Mouse (Mus musculus): ENCODE results near the gene Snx6.

- TF ChIP-seq POLR2A (IDR thresholded peaks at IDR 0.05; ENCODE audit: insufficient read length, low read depth): no peak
- TF ChIP-seq CEBPB (IDR thresholded peaks at IDR 0.05; ENCODE audit: insufficient read depth, poor library complexity, severe bottlenecking): no peak
- TF ChIP-seq MYOG (IDR thresholded peaks at IDR 0.05; ENCODE audit: control insufficient read depth in 1 of 3, insufficient read depth in 1 of 3, insufficient read length in 2 of 3, low read depth in 2 of 3): no peak
- TF ChIP-seq TCF12 (IDR thresholded peaks at IDR 0.05; ENCODE audit: insufficient read depth, poor library complexity, severe bottlenecking): no peak
- no peak for TF ChIP-seq E2F4 (IDR thresholded peaks at IDR 0.05; ENCODE audit: insufficient read depth)
- peak; percentile 76 for TF ChIP-seq USF1 (IDR thresholded peaks at IDR 0.05; ENCODE audit: low read depth)
- TF ChIP-seq TCF3 (IDR thresholded peaks at IDR 0.05; ENCODE audit: insufficient read length, low read depth): no peak
- TF ChIP-seq MAX (IDR thresholded peaks at IDR 0.05; ENCODE audit: low read depth): no peak
Measured at GRCm38 (mm10) chr12:54839815-54840214, 44.3 kb upstream of the Snx6 start.
